Mouse (Mus musculus): ENCODE data around the gene Timm23. TPM values are rescaled to one million over a fixed set of nuclear protein-coding genes. Genes with fewer than 3 reads are reported as not detected.

Gene Timm23
- total RNA-seq, 1 experiment, result 428 TPM

- peak; percentile 70 for DNase-seq (ENCODE audit: low read depth, low spot score)
- Histone ChIP-seq H3K36me3 (ENCODE audit: control insufficient read depth, insufficient read depth, low read length, poor library complexity, severe bottlenecking) (no peaks in the 10 kb centered on the region), H3K27ac (ENCODE audit: insufficient read depth, low read depth, low read length, poor library complexity, severe bottlenecking) (peak overlapping the region; percentile 87), H3K4me3 (ENCODE audit: insufficient read depth in 1 of 2, low read depth in 1 of 2, low read length in 2 of 2, poor library complexity in 1 of 2, severe bottlenecking in 1 of 2) (peak overlapping the region; percentile 77 to 87), H3K9ac (ENCODE audit: insufficient read depth, low read depth, low read length, poor library complexity, severe bottlenecking) (peak overlapping the region; percentile 77), H3K9me3 (ENCODE audit: control insufficient read depth, insufficient read depth, low read depth, low read length) (no peaks in the 10 kb centered on the region), H3K4me1 (ENCODE audit: control insufficient read depth in 2 of 2, insufficient read depth in 2 of 2, low read length in 2 of 2, poor library complexity in 1 of 2) (peaks cover 5 to 8% of the 10 kb centered on the region in 2 experiments; a peak in 2 of 4 replicates)
- in situ Hi-C loops (cut with MboI; ENCODE audit: low sequenced_read_pairs in 2 of 2, unreplicated experiment in 2 of 2), result no loop called here
- no peak for TF ChIP-seq MAFK (IDR thresholded peaks at IDR 0.05; ENCODE audit: insufficient read depth, low read depth, low read length)
- TF ChIP-seq CHD2 (IDR thresholded peaks at IDR 0.05; ENCODE audit: low read depth, low read length), result no peak
- TF ChIP-seq ZNF384 (IDR thresholded peaks at IDR 0.05; ENCODE audit: low read depth, low read length), result peak; percentile 95
These were observed 42.5 kb downstream of the Timm23 start for GRCm38 (mm10) chr14:32159150-32159670.

- Histone ChIP-seq H3K9me3 (ENCODE audit: control insufficient read depth, insufficient read depth, low read depth, low read length) (no peaks in the 10 kb centered on the region), H3K4me3 (ENCODE audit: insufficient read depth in 1 of 2, low read depth in 1 of 2, low read length in 2 of 2, poor library complexity in 1 of 2, severe bottlenecking in 1 of 2) (0 out of 4 replicates have a peak overlapping the region, but pooled peaks of 1 of the 2 experiments have one; percentile 41), H3K9ac (ENCODE audit: insufficient read depth, low read depth, low read length, poor library complexity, severe bottlenecking) (no peak overlapping the region), H3K27ac (ENCODE audit: insufficient read depth, low read depth, low read length, poor library complexity, severe bottlenecking) (no peak overlapping the region), H3K36me3 (ENCODE audit: control insufficient read depth, insufficient read depth, low read length, poor library complexity, severe bottlenecking) (no peaks in the 10 kb centered on the region), H3K4me1 (ENCODE audit: control insufficient read depth in 2 of 2, insufficient read depth in 2 of 2, low read length in 2 of 2, poor library complexity in 1 of 2) (peaks cover 1 to 2% of the 10 kb centered on the region in 2 experiments; a peak in 1 of 4 replicates)
- no peak for DNase-seq (ENCODE audit: low read depth, low spot score)
- TF ChIP-seq HCFC1 (IDR thresholded peaks at IDR 0.05; ENCODE audit: borderline replicate concordance, insufficient read depth, low read length) (no peak), CHD2 (IDR thresholded peaks at IDR 0.05; ENCODE audit: low read depth, low read length) (no peak), ZC3H11A (IDR thresholded peaks at IDR 0.05; ENCODE audit: borderline replicate concordance, low read depth, low read length) (no peak), ZNF384 (IDR thresholded peaks at IDR 0.05; ENCODE audit: low read depth, low read length) (no peak), MAFK (IDR thresholded peaks at IDR 0.05; ENCODE audit: insufficient read depth, low read depth, low read length) (no peak)
- in situ Hi-C loops (cut with MboI; ENCODE audit: low sequenced_read_pairs in 2 of 2, unreplicated experiment in 2 of 2), result no loop called here
These were observed 46.9 kb downstream of the Timm23 start for GRCm38 (mm10) chr14:32154758-32155157.

DNA sequence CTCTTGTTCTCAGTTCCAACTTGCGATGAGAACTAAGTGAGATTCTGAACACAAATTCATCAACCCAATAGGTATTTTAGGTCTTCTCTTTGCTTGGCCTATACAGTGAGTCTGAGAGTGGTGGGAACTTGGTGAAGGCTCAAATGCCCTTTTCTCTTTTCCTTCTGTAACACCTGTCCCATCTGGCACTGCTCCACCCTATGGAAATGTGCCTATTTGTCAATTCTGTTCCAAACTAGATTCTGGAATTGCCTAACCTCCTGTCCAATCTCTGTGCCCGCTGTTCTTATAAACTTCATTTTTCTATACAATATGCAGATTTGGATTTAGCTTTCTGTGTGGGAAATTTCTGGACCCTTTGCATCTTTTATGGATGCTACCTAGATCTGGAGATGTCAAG lies 48.5 kb downstream of the Timm23 start:
- H3K4me1 ChIP-seq (ENCODE audit: control insufficient read depth in 2 of 2, insufficient read depth in 2 of 2, low read length in 2 of 2, poor library complexity in 1 of 2), result peaks cover 0 to 2% of the 10 kb centered on the region in 2 experiments; a peak in 1 of 4 replicates
- no peaks in the 10 kb centered on the region for H3K9me3 ChIP-seq (ENCODE audit: control insufficient read depth, insufficient read depth, low read depth, low read length)
- in situ Hi-C loops (cut with MboI; ENCODE audit: low sequenced_read_pairs in 2 of 2, unreplicated experiment in 2 of 2), result no loop called here
- no peaks in the 10 kb centered on the region for H3K36me3 ChIP-seq (ENCODE audit: control insufficient read depth, insufficient read depth, low read length, poor library complexity, severe bottlenecking)
- no peak for TF ChIP-seq MAFK (IDR thresholded peaks at IDR 0.05; ENCODE audit: insufficient read depth, low read depth, low read length)
- no peak for TF ChIP-seq HCFC1 (IDR thresholded peaks at IDR 0.05; ENCODE audit: borderline replicate concordance, insufficient read depth, low read length)
- TF ChIP-seq ZC3H11A (IDR thresholded peaks at IDR 0.05; ENCODE audit: borderline replicate concordance, low read depth, low read length), result no peak
- no peak for TF ChIP-seq ZNF384 (IDR thresholded peaks at IDR 0.05; ENCODE audit: low read depth, low read length)
- TF ChIP-seq CHD2 (IDR thresholded peaks at IDR 0.05; ENCODE audit: low read depth, low read length), result no peak
- H3K9ac ChIP-seq (ENCODE audit: insufficient read depth, low read depth, low read length, poor library complexity, severe bottlenecking), result no peak overlapping the region
- no peak overlapping the region for H3K27ac ChIP-seq (ENCODE audit: insufficient read depth, low read depth, low read length, poor library complexity, severe bottlenecking)
- H3K4me3 ChIP-seq (ENCODE audit: insufficient read depth in 1 of 2, low read depth in 1 of 2, low read length in 2 of 2, poor library complexity in 1 of 2, severe bottlenecking in 1 of 2), result no peak overlapping the region
- DNase-seq (ENCODE audit: low read depth, low spot score), result no peak

- in situ Hi-C loops (cut with MboI; ENCODE audit: low sequenced_read_pairs in 2 of 2, unreplicated experiment in 2 of 2), result no loop called here
- H3K4me3 ChIP-seq (ENCODE audit: insufficient read depth in 1 of 2, low read depth in 1 of 2, low read length in 2 of 2, poor library complexity in 1 of 2, severe bottlenecking in 1 of 2), result no peak overlapping the region
- no peak overlapping the region for H3K27ac ChIP-seq (ENCODE audit: insufficient read depth, low read depth, low read length, poor library complexity, severe bottlenecking)
- DNase-seq (ENCODE audit: low read depth, low spot score), result no peak
- H3K9me3 ChIP-seq (ENCODE audit: control insufficient read depth, insufficient read depth, low read depth, low read length), result no peaks in the 10 kb centered on the region
- TF ChIP-seq HCFC1 (IDR thresholded peaks at IDR 0.05; ENCODE audit: borderline replicate concordance, insufficient read depth, low read length) (no peak), CHD2 (IDR thresholded peaks at IDR 0.05; ENCODE audit: low read depth, low read length) (no peak), MAFK (IDR thresholded peaks at IDR 0.05; ENCODE audit: insufficient read depth, low read depth, low read length) (no peak), ZNF384 (IDR thresholded peaks at IDR 0.05; ENCODE audit: low read depth, low read length) (no peak), ZC3H11A (IDR thresholded peaks at IDR 0.05; ENCODE audit: borderline replicate concordance, low read depth, low read length) (no peak)
- peaks cover 0 to 2% of the 10 kb centered on the region in 2 experiments; a peak in 1 of 4 replicates for H3K4me1 ChIP-seq (ENCODE audit: control insufficient read depth in 2 of 2, insufficient read depth in 2 of 2, low read length in 2 of 2, poor library complexity in 1 of 2)
- no peaks in the 10 kb centered on the region for H3K36me3 ChIP-seq (ENCODE audit: control insufficient read depth, insufficient read depth, low read length, poor library complexity, severe bottlenecking)
- no peak overlapping the region for H3K9ac ChIP-seq (ENCODE audit: insufficient read depth, low read depth, low read length, poor library complexity, severe bottlenecking)
These were observed 49.3 kb downstream of the Timm23 start for GRCm38 (mm10) chr14:32152243-32152965.

Measured in ES-E14 (cell line).